Comparison of ENCODE assay signal across 7 mouse cellular contexts in genomic region chr10:67284761-67285175, GRCm38 (mm10). TPM values are rescaled to one million over a fixed set of nuclear protein-coding genes. Genes with fewer than 3 reads are reported as not detected.
DNase-seq lines count a peak whose midpoint lies in the region; ATAC-seq lines count a peak whose summit lies in the region.

No protein-coding gene starts in this region.

- H3K27ac ChIP-seq in stomach, embryonic 15.5 days: peak overlapping the region; percentile 81

- DNase-seq in ovary, adult 18-20 months (ENCODE audit: low spot score): peak; percentile 15
- no peak for DNase-seq in ovary, postnatal 36 days (ENCODE audit: low spot score)
- DNase-seq in T-cell, adult 2 months (ENCODE audit: low spot score): peak; percentile 55

- WGBS in stomach, embryonic 15.5 days: under 1% methylated on average over 36 of the region's 41 CpGs

- peak overlapping the region; percentile 97 for H3K4me3 ChIP-seq in stomach, embryonic 15.5 days (replicated peaks)

- peak; percentile 65 for ATAC-seq in erythroblast, adult 5-6 weeks (replicated peaks; ENCODE audit: low FRiP score, poor library complexity, severe bottlenecking)
- ATAC-seq in inflammation-experienced regulatory T-cells, adult 6 months: peak; percentile 51
- peak; percentile 64 for ATAC-seq in megakaryocyte, adult 5-6 weeks (ENCODE audit: poor library complexity, severe bottlenecking)
- peak; percentile 58 for ATAC-seq in stomach, embryonic 15.5 days (ENCODE audit: insufficient read depth, low FRiP score, low read depth)

- peaks cover 11% of the 10 kb centered on the region for H3K4me1 ChIP-seq in stomach, embryonic 15.5 days

- peak overlapping the region; percentile 63 for H3K4me2 ChIP-seq in stomach, embryonic 15.5 days

- no peaks in the 10 kb centered on the region for H3K36me3 ChIP-seq in stomach, embryonic 15.5 days

- no peaks in the 10 kb centered on the region for H3K27me3 ChIP-seq in stomach, embryonic 15.5 days (replicated peaks)

- no peaks in the 10 kb centered on the region for H3K9me3 ChIP-seq in stomach, embryonic 15.5 days

- H3K9ac ChIP-seq in stomach, embryonic 15.5 days: peak overlapping the region; percentile 92

RNA-seq across cellular contexts. Expression of gene Nrbf2, which starts 0.3 kb away (rescaled TPM):
- 14.6 and 16.1 TPM in 2 replicates for total RNA-seq in erythroblast, adult 5-6 weeks (2015; ENCODE audit: low replicate concordance)
- 9.7 and 12.7 TPM in 2 replicates for total RNA-seq in erythroblast, adult 5-6 weeks (2017; ENCODE audit: low replicate concordance)
- 10 to 100 TPM; 30.7 to 35.8 (median 32.9) TPM for polyA plus RNA-seq in inflammation-experienced regulatory T-cells, adult 6 months (2017; shearing (Covaris generic))
- 33.4 and 39.7 TPM in 2 replicates for total RNA-seq in megakaryocyte, adult 5-6 weeks (2015)
- total RNA-seq in megakaryocyte, adult 5-6 weeks (2017): 20.7 and 24.6 TPM in 2 replicates
- polyA plus RNA-seq in stomach, embryonic 15.5 days (2015; fragmentation: Nextera tagmentation; extraction: Ambion mirVana): 35.1 and 36.3 TPM in 2 replicates
